Mouse (Mus musculus): ENCODE results near the gene Tlr2. TPM values are rescaled to one million over a fixed set of nuclear protein-coding genes. Genes with fewer than 3 reads are reported as not detected.

Tlr2 gene
- polyA plus RNA-seq, 1 experiment: not detected

DNA sequence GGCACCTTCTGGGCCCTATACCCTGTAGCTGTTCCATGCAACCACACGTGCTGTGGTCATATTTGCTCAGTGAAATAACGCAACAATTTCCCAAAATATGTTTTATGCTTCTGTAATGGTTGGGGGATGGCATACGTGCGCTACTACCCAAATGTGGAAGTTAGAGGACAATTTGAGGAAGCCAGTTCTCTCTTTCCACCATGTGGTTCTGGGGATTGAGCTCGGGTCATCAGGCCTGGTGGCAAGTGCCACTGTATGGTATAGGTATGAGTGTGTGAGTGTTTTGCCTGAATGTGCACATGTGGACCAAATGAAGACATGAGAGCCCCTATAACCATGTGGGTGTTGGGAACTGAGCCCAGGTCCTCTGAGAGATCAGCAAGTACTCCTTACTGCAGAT, 2.1 kb downstream of the Tlr2 start:
- H3K27me3 ChIP-seq (ENCODE audit: control insufficient read depth): peaks cover 19% of the 10 kb centered on the region
- H3K4me1 ChIP-seq (ENCODE audit: control insufficient read depth): peaks cover 2% of the 10 kb centered on the region; the same call in 1 of the 2 replicates
- H3K36me3 ChIP-seq (ENCODE audit: control insufficient read depth): no peaks in the 10 kb centered on the region
- H3K4me3 ChIP-seq (replicated peaks): no peak overlapping the region
- H3K9me3 ChIP-seq (ENCODE audit: control insufficient read depth, low read length): no peaks in the 10 kb centered on the region
- TF ChIP-seq TAL1 (IDR thresholded peaks at IDR 0.05; ENCODE audit: low read length): no peak
- no peak for TF ChIP-seq GATA1 (IDR thresholded peaks at IDR 0.05; ENCODE audit: low read length)

DNA sequence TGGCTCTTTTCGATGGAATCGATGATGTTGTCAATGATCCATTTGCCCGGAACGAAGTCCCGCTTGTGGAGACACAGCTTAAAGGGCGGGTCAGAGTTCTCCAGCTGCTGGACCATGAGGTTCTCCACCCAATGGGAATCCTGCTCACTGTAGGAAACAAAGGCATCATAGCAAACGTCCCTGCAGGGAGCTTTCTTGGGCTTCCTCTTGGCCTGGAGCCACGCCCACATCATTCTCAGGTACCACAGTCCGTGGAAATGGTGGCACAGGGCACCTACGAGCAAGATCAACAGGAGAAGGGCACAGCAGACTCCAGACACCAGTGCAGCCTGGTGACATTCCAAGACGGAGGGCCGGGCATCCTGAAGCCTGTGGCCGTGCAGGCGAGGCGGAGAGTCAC, 4.9 kb downstream of the Tlr2 start:
- peaks cover 2% of the 10 kb centered on the region; the same call in 1 of the 2 replicates for H3K4me1 ChIP-seq (ENCODE audit: control insufficient read depth)
- no peaks in the 10 kb centered on the region for H3K36me3 ChIP-seq (ENCODE audit: control insufficient read depth)
- no peaks in the 10 kb centered on the region for H3K9me3 ChIP-seq (ENCODE audit: control insufficient read depth, low read length)
- H3K27me3 ChIP-seq (ENCODE audit: control insufficient read depth): peaks cover 16% of the 10 kb centered on the region
- TF ChIP-seq GATA1 (IDR thresholded peaks at IDR 0.05; ENCODE audit: low read length) (no peak), TAL1 (IDR thresholded peaks at IDR 0.05; ENCODE audit: low read length) (no peak)
- H3K4me3 ChIP-seq (replicated peaks): no peak overlapping the region

GRCm38 (mm10) chr3:83828145-83828611, 13.4 kb downstream of the Tlr2 start:
- TF ChIP-seq GATA1 (IDR thresholded peaks at IDR 0.05; ENCODE audit: low read length) (no peak), TAL1 (IDR thresholded peaks at IDR 0.05; ENCODE audit: low read length) (no peak)
- H3K9me3 ChIP-seq (ENCODE audit: control insufficient read depth, low read length): no peaks in the 10 kb centered on the region

GRCm38 (mm10) chr3:83827684-83828083, 13.9 kb downstream of the Tlr2 start:
- TF ChIP-seq GATA1 (IDR thresholded peaks at IDR 0.05; ENCODE audit: low read length): no peak
- TF ChIP-seq TAL1 (IDR thresholded peaks at IDR 0.05; ENCODE audit: low read length): no peak
- Histone ChIP-seq H3K27me3 (ENCODE audit: control insufficient read depth) (no peaks in the 10 kb centered on the region), H3K9me3 (ENCODE audit: control insufficient read depth, low read length) (no peaks in the 10 kb centered on the region), H3K4me3 (replicated peaks) (no peak overlapping the region), H3K4me1 (ENCODE audit: control insufficient read depth) (no peaks in the 10 kb centered on the region), H3K36me3 (ENCODE audit: control insufficient read depth) (no peaks in the 10 kb centered on the region)

More at GRCm38 (mm10) chr3:83828145-83828611, 13.4 kb downstream of the Tlr2 start:
- H3K27me3 ChIP-seq (ENCODE audit: control insufficient read depth): no peaks in the 10 kb centered on the region
- no peak overlapping the region for H3K4me3 ChIP-seq (replicated peaks)
- no peaks in the 10 kb centered on the region for H3K4me1 ChIP-seq (ENCODE audit: control insufficient read depth)
- no peaks in the 10 kb centered on the region for H3K36me3 ChIP-seq (ENCODE audit: control insufficient read depth)

DNA sequence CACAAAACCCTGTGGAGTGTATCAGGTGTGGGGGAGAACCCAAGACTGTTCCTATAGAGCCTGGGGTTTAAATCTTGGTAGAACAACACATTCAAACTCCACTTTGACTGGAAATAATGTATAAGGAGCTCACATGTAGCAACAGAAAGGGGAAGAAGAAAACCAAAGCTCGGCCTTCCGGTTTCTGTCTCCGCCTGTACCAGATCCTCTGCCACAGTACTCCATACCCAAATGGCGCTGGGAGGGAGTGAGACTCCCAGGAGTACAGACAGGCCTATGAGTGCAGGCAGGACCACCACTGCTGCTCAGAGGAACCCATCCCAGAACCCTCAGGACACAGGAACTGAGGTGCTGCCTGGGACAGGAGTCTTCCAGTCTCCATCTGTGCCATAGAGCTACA, 17.8 kb downstream of the Tlr2 start:
- H3K27me3 ChIP-seq (ENCODE audit: control insufficient read depth): no peaks in the 10 kb centered on the region
- H3K9me3 ChIP-seq (ENCODE audit: control insufficient read depth, low read length): no peaks in the 10 kb centered on the region
- TF ChIP-seq GATA1 (IDR thresholded peaks at IDR 0.05; ENCODE audit: low read length) (no peak), TAL1 (IDR thresholded peaks at IDR 0.05; ENCODE audit: low read length) (no peak)
- no peaks in the 10 kb centered on the region for H3K36me3 ChIP-seq (ENCODE audit: control insufficient read depth)
- no peak overlapping the region for H3K4me3 ChIP-seq (replicated peaks)
- H3K4me1 ChIP-seq (ENCODE audit: control insufficient read depth): no peaks in the 10 kb centered on the region

DNA sequence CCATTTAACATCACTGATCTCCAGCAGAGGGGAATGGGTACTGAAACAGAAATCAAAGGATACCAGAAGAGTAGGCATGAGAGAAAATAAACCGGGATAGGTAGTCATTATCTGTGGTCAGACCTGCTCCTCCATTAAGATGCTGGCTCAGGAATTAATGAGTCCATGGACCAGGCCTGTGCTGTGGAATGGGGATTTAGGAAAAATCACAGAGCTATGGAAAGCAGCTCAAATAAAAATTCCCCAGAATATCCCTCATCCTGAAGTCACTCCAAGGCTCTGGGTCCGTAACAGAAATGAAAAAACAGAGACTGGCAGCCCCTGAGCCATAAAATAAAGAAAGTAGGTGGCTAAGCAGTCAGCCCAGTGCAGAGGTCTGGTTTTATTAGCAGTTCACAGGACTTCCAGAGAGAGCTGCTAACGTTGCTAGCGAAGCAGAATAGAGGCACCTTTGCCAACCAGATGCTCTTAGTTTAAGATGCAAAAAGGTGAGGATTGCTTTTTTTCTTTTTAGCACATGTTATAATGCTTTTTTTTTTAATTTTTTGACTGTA, 25.1 kb downstream of the Tlr2 start:
- Histone ChIP-seq H3K27me3 (ENCODE audit: control insufficient read depth) (no peaks in the 10 kb centered on the region), H3K4me3 (replicated peaks) (no peak overlapping the region), H3K4me1 (ENCODE audit: control insufficient read depth) (no peaks in the 10 kb centered on the region), H3K36me3 (ENCODE audit: control insufficient read depth) (no peaks in the 10 kb centered on the region), H3K9me3 (ENCODE audit: control insufficient read depth, low read length) (no peaks in the 10 kb centered on the region)
- TF ChIP-seq GATA1 (IDR thresholded peaks at IDR 0.05; ENCODE audit: low read length) (no peak), TAL1 (IDR thresholded peaks at IDR 0.05; ENCODE audit: low read length) (no peak)

GRCm38 (mm10) chr3:83812863-83813262, 28.7 kb downstream of the Tlr2 start:
- no peaks in the 10 kb centered on the region for H3K4me1 ChIP-seq (ENCODE audit: control insufficient read depth)
- H3K9me3 ChIP-seq (ENCODE audit: control insufficient read depth, low read length): no peaks in the 10 kb centered on the region
- no peaks in the 10 kb centered on the region for H3K36me3 ChIP-seq (ENCODE audit: control insufficient read depth)
- H3K4me3 ChIP-seq (replicated peaks): no peak overlapping the region
- TF ChIP-seq GATA1 (IDR thresholded peaks at IDR 0.05; ENCODE audit: low read length): no peak
- TF ChIP-seq TAL1 (IDR thresholded peaks at IDR 0.05; ENCODE audit: low read length): no peak
- no peaks in the 10 kb centered on the region for H3K27me3 ChIP-seq (ENCODE audit: control insufficient read depth)

GRCm38 (mm10) chr3:83811987-83812386, 29.6 kb downstream of the Tlr2 start:
- H3K4me1 ChIP-seq (ENCODE audit: control insufficient read depth): no peaks in the 10 kb centered on the region
- no peak overlapping the region for H3K4me3 ChIP-seq (replicated peaks)
- no peaks in the 10 kb centered on the region for H3K36me3 ChIP-seq (ENCODE audit: control insufficient read depth)
- no peak for TF ChIP-seq TAL1 (IDR thresholded peaks at IDR 0.05; ENCODE audit: low read length)
- TF ChIP-seq GATA1 (IDR thresholded peaks at IDR 0.05; ENCODE audit: low read length): no peak
- H3K27me3 ChIP-seq (ENCODE audit: control insufficient read depth): no peaks in the 10 kb centered on the region
- H3K9me3 ChIP-seq (ENCODE audit: control insufficient read depth, low read length): no peaks in the 10 kb centered on the region

GRCm38 (mm10) chr3:83808483-83808882, 33.1 kb downstream of the Tlr2 start:
- Histone ChIP-seq H3K36me3 (ENCODE audit: control insufficient read depth) (no peaks in the 10 kb centered on the region), H3K27me3 (ENCODE audit: control insufficient read depth) (no peaks in the 10 kb centered on the region), H3K9me3 (ENCODE audit: control insufficient read depth, low read length) (no peaks in the 10 kb centered on the region), H3K4me3 (replicated peaks) (no peak overlapping the region), H3K4me1 (ENCODE audit: control insufficient read depth) (no peaks in the 10 kb centered on the region)
- TF ChIP-seq TAL1 (IDR thresholded peaks at IDR 0.05; ENCODE audit: low read length) (no peak), GATA1 (IDR thresholded peaks at IDR 0.05; ENCODE audit: low read length) (no peak)
